Mouse (Mus musculus): ENCODE measurements around the gene Nfia.

The Nfia gene

DNA sequence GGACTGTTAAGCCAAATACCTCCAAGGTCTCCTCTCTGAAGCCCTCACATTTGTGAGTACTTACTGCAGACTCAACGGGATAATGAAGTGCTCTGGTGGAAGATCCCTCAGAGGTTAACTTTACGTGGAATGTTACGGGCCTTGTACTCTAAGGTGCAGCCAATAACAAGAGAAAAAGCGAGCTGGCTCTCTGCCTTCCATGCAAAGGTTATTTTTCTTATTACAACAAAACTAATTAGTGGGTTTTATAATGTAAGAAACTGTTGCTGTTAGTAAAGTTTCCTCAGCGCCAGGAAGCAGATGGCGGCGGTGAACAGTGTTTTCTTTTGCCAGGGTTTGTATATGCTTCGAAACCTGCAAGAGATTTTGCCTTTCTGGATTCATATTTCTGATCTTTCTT is 169.1 kb downstream of the Nfia start:
- DNase-seq (ENCODE audit: low read depth, low spot score): no peak

DNA sequence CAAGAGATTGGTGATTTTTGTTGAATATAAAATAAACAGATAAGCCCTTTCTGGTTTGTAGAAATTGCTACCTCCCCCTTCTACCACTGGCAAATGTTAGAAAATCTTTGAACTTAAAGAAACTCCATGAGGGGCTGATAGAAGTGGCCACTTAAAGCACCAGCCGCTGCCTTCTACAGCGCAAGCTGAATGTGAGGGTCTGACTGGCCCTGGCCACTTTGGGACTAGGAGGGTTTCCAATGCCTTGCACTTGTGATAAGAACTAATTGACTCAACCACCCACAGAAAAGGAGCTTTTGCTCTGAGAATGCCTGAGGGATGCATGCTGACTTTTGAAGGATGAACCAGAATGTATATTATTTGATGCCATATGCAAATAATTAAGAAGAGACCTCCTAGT is 171.8 kb downstream of the Nfia start:
- DNase-seq (ENCODE audit: low read depth, low spot score): no peak

- no peak for DNase-seq (ENCODE audit: low read depth, low spot score)
These were observed 174.9 kb downstream of the Nfia start for GRCm38 (mm10) chr4:97947484-97947883.

DNA sequence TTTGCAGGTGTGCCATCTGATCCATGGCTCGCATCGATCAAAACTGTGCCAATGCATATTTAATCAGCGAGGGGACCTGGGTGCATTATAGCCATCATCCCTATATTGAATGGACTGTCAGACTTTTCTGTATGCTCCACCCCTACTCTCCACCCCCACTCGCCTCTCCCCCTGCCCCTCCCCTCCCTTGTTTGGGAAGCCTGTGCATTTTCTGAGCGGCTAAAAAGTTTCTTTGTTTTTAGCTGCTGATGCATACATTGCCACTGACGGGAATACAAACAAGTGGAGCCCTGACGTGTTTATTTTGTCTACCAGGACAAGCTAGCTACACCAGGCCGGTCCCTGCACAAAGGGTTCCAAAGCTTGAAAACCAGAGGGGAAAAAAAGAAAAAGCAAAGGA is 175.7 kb downstream of the Nfia start:
- no peak for DNase-seq (ENCODE audit: low read depth, low spot score)

GRCm38 (mm10) chr4:97950341-97951071 is 178.0 kb downstream of the Nfia start:
- no peak for DNase-seq (ENCODE audit: low read depth, low spot score)

DNA sequence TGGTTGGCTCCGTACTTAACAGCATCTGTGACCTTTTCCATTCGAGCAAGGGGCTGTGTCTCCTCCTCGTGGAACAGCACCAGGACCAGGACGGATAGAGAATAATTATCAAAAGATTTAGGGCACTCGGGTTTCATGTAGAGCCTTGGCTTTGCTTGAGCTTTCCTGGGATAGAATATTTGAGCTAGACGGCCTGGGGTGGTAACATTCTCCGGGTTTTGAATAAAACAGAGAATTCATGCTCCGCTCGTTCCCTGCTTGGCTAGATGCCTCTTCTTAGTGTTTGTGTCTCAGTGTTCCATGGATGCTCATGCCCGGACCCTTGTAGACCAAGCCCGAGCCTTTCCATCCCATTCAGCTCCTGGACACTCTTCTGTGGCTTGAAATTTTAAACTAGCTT is 181.4 kb downstream of the Nfia start:
- no peak for DNase-seq (ENCODE audit: low read depth, low spot score)

- DNase-seq (ENCODE audit: low read depth, low spot score): no peak
These were observed 185.6 kb downstream of the Nfia start for GRCm38 (mm10) chr4:97958121-97958520.

- DNase-seq (ENCODE audit: low read depth, low spot score): peak; percentile 15
These were observed 190.3 kb downstream of the Nfia start for GRCm38 (mm10) chr4:97962856-97963255.

- DNase-seq (ENCODE audit: low read depth, low spot score): no peak
These were observed 191.4 kb downstream of the Nfia start for GRCm38 (mm10) chr4:97963951-97964350.

DNA sequence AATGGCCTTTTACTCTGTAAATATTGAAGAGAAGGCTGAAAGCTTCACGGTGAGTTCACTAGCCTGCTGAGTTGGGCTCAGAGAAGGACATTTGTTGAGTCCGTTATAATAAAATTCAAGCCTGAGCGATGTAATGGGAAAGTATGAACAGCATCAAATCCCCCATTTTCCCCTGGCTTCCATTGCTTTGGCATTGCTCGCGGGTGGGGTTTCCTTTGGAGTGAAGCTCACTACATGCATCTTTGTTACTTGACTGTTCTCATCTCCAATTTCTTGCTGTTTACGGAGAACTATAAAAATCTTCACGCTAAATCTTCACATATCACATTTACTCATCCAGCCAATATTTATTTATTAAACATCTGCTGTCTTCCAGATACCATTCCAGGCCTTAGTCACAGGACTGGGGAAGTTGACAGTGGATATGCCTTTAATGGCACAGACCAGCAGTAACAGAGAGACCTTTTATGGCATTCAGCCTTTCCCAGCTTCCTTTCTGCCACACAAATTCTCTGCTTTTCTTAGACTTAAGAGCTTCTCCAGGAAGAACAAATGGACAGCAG is 196.3 kb downstream of the Nfia start:
- peak; percentile 24 for DNase-seq (ENCODE audit: low read depth, low spot score)

DNA sequence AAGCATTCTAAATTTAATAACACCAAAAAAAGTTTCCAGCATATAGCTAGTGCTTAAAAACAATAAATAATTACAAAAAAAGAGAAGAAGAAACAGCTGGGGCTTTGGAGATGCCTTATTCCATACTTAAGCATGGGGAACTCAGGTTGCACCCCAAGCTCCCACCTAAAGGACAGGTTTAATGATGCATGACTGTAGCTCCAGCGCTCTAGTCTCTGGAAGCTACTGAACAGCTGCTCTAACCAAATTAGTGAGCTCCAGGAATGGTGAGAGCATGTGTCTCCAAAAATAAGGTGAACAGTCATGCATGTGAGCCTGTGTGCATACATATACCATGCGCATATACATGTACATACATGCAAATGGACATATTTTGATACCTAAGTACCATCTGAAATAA is 200.5 kb downstream of the Nfia start:
- DNase-seq (ENCODE audit: low read depth, low spot score): no peak

- no peak for DNase-seq (ENCODE audit: low read depth, low spot score)
These were observed 201.5 kb downstream of the Nfia start for GRCm38 (mm10) chr4:97974037-97974436.

DNA sequence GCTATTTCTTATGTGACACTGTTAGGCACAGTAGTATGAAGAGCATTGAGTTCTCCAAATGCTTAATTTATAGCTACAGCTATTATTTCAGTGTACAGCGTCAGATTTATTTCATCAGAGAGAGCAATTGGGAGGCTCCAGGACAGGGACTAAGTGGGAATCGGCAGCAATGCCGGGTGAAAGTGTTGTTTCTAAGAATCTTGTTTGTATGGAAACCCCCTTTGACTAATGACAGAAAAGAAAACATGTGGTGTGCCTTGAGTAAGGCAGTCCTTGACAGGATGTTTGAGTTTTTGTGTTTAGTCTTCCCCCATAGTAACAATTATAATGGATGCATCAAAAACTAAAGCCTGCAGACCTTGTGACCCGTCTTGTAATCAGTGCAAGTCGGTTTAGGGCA is 204.4 kb downstream of the Nfia start:
- no peak for DNase-seq (ENCODE audit: low read depth, low spot score)

DNA sequence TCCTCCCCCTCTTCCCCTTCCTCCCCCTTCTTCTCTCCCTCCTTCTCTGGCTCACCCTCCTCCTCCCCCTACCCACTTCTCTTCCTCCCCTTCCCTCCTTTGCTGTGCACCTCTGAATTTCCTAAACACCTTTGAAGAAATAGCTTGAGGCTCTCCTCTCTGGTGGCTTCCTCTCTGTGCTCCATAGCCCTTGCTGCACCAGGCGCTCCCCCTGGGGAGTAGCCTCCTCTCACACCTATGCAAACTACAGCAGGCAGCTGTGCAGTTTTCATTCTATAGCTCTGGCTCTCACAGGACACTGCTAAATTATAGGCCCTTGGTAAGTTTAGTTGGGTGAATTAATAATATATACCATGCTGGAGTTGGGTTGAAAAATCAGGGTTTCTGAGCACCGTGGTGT is 211.8 kb downstream of the Nfia start:
- no peak for DNase-seq (ENCODE audit: low read depth, low spot score)

DNA sequence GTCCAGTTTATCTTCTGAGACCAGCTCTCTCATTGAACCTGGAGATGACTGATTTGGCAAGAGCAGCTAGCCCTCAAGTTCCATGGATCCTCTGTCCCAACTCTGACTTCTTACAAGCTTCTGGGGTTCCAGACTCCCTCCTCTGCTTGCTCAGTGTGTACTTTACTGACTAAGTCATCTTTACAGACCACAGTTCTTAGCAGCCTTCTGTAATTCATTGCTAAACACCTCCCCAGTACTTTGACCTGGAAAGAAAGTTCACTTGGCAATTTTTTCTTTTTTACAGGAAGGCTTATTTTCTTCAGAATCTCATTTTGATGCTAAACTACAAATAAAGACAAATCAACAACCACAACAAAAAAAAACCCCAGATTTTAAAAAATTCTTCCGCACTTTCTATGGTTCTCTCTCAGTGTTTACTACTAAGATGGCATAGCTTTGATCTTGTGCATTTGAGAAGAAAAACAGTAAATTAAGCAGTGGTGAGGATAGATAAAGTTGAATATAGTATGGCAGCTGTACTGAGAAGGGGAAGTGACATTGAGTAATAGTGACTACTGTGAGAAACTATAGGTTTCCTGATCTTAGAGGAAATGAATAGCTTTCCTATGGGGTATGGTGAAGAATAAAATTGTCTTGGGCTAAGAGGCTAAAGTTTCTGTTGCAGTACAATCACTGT is 213.7 kb downstream of the Nfia start:
- DNase-seq (ENCODE audit: low read depth, low spot score): no peak

DNA sequence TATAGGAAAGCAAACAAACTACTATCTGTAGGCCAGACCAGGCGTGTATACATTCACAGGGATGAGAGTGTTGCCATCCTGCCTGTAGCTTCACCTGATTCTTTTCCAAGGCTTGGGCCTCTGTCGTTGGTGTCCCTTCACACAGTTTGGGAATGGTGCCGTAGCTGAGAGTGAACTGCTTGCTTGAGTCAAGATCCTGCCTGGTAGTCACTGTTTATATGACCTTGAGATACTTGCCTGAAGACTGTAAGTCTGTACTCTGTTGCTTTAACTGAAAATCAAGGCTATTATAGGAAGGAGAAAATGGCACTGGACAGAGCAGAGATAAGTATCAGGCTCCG is 214.2 kb downstream of the Nfia start:
- no peak for DNase-seq (ENCODE audit: low read depth, low spot score)

- no peak for DNase-seq (ENCODE audit: low read depth, low spot score)
These were observed 216.2 kb downstream of the Nfia start for GRCm38 (mm10) chr4:97988703-97989102.

- DNase-seq (ENCODE audit: low read depth, low spot score): peak; percentile 54
These were observed 217.9 kb downstream of the Nfia start for GRCm38 (mm10) chr4:97990431-97990830.

- DNase-seq (ENCODE audit: low read depth, low spot score): no peak
These were observed 218.9 kb downstream of the Nfia start for GRCm38 (mm10) chr4:97991395-97991794.

- DNase-seq (ENCODE audit: low read depth, low spot score): no peak
These were observed 219.3 kb downstream of the Nfia start for GRCm38 (mm10) chr4:97991880-97992279.

DNA sequence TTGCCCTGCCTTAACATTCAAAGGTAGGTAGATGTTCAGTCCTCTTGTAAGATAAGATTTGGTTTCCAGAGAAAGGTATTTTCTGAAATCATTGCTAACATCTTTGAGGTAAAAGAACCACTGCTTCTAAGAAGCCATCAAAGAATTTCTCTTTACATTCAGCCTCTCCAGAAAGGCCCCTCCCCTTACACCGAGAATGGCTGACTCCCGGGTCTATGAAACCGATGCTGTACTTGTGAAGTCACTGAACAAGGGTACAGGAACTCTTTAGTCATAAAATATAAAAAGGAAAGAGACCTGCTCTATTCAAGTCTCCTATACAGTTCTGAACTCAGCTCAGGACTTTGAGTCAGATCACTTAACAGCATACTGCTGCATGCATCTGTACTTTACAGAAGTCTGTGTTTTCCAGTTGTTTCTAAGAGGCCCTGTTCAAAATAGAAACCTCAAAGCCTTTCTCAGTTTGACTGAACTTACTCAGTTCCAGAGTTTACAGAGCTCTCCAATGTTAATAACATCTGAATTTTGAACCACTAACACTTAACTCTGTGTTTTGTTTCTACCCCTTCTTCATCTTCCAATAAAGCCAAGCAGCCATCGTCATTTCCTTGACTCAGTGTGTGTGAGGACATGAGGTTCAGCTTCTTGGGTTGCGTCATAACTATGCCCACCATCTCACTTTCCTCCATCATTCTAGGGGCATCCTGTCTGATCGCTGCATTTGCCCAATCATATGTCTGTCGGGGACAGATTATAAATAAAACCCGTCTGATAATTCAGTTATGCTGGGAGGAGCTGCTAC is 223.6 kb downstream of the Nfia start:
- no peak for DNase-seq (ENCODE audit: low read depth, low spot score)

DNA sequence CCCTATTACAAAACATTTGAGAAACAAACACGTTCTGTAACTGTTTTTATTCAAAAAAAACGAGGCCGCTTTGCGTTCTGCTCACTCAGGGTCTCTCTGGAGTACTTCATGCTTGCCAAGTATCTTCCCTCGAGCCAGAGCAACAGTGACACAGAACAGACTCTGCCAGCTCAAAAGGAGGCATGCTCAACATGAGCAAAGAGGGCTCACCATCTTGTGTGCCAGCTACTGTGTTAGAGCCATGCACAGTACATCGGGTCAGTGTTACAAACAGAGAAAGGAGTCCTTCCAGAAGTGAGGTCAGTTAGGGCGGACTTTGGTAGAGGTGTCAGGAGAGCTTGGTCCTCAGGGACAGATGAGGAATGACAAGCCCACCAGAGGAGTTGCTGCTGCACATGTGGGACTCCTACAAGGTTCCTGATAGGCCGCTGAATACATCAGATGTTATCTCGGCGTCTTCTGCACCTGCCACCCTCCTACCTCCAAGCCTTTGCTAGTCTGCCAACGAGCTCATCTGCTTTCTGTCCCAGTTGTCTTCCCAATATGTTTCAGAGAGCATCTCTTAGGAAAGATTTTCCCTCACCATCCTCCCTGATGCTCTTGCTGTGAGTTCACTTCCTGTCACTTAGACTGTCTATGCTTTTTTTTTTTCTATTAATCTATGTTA is 224.8 kb downstream of the Nfia start:
- peak; percentile 24 for DNase-seq (ENCODE audit: low read depth, low spot score)

All from skeletal muscle tissue, adult 2 months (tissue).